30 mouse cellular contexts compared by ENCODE assay signal in the genomic region with DNA sequence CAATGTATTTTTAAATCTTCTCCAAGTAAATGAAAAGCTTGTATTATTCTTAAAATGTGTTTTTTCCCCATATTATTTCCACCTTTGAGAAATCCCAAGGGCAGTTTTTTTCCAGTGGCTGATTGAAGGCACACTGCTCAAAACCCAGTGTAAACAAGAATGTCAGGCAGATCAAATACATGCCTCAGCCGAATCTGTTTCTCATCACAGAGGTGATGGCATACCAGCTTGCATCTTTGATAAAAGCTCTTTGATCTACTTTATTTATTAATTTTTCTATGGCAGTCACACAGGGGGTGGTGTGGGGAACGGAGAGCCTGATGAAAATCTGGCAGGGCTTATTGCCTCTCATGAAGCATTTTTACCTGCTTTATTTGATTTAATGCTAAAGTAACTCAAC.
DNase-seq lines count a peak whose midpoint lies in the region; ATAC-seq and TF ChIP-seq lines count a peak whose summit lies in the region.
"Had no signal": no experiment of that assay in that cellular context is flagged by ENCODE, and none has a peak within 500 bp of the region (broad histone marks: within the 10 kb centered on the region; RNA-seq: fewer than 3 reads in every experiment).

No protein-coding gene starts in this region.

- H3K27me3 ChIP-seq in hindbrain, embryonic 11.5 days (ENCODE audit: control insufficient read depth, insufficient read depth, low read length) = no peaks in the 10 kb centered on the region
- H3K27me3 ChIP-seq in hindbrain, embryonic 16.5 days (replicated peaks; ENCODE audit: control insufficient read depth, insufficient read depth, low read length) = no peaks in the 10 kb centered on the region
- H3K27me3 ChIP-seq: embryonic facial prominence, embryonic 13.5 days; limb, embryonic 12.5 days; Patski had no signal

- ATAC-seq in hindbrain, embryonic 11.5 days (ENCODE audit: low FRiP score) = no peak
- no peak for ATAC-seq in hindbrain, embryonic 16.5 days
- ATAC-seq: intestine, embryonic 16.5 days; Patski had no signal

- no peak for TF ChIP-seq CTCF in brain, embryonic 14.5 days (IDR thresholded peaks at IDR 0.05; ENCODE audit: borderline replicate concordance, extremely low read depth, insufficient read depth, insufficient read length)

- H3K4me2 ChIP-seq in hindbrain, embryonic 11.5 days (replicated peaks; ENCODE audit: low read depth, low read length) = no peak overlapping the region
- no peak overlapping the region for H3K4me2 ChIP-seq in hindbrain, embryonic 16.5 days (ENCODE audit: low read length)
- H3K4me2 ChIP-seq: embryonic facial prominence, embryonic 13.5 days; heart, embryonic 11.5 days; hindbrain, embryonic 14.5 days; limb, embryonic 12.5 days; liver, embryonic 11.5 days had no signal

- no peaks in the 10 kb centered on the region for H3K4me1 ChIP-seq in hindbrain, embryonic 11.5 days (replicated peaks; ENCODE audit: control insufficient read depth, insufficient read depth, low read length)
- no peaks in the 10 kb centered on the region for H3K4me1 ChIP-seq in hindbrain, embryonic 16.5 days (ENCODE audit: control insufficient read depth, insufficient read depth, low read depth, low read length)
- H3K4me1 ChIP-seq: embryonic facial prominence, embryonic 13.5 days; limb, embryonic 12.5 days had no signal

- WGBS in hindbrain, embryonic 11.5 days = 60% methylated on average over 2 of the region's 2 CpGs
- 53% methylated on average over 2 of the region's 2 CpGs for WGBS in hindbrain, embryonic 16.5 days

- H3K9me3 ChIP-seq in hindbrain, embryonic 11.5 days (ENCODE audit: control insufficient read depth, low read length) = no peaks in the 10 kb centered on the region
- no peaks in the 10 kb centered on the region for H3K9me3 ChIP-seq in hindbrain, embryonic 16.5 days (ENCODE audit: control insufficient read depth, low read length)
- H3K9me3 ChIP-seq: embryonic facial prominence, embryonic 13.5 days; forebrain, embryonic 10.5 days; limb, embryonic 12.5 days had no signal

- no peak for TF ChIP-seq POLR2A in brain, embryonic 14.5 days (IDR thresholded peaks at IDR 0.05; ENCODE audit: borderline replicate concordance, extremely low read depth, insufficient read depth, insufficient read length, poor library complexity, severe bottlenecking)

- peak; percentile 15 for DNase-seq in hindbrain, embryonic 11.5 days (ENCODE audit: low spot score)
- peak; percentile 39 for DNase-seq in brain, embryonic 14.5 days (ENCODE audit: low read depth)
- peak; percentile 55 for DNase-seq in embryo, embryonic 11 days
- DNase-seq in hindlimb bud, embryonic 11.5 days (ENCODE audit: extremely low spot score, low read depth, low spot score) = peak; percentile 20
- no peak for DNase-seq in spleen, adult 12 weeks (ENCODE audit: low spot score)
- no peak for DNase-seq in right cerebral cortex, postnatal 10 days (ENCODE audit: low spot score in 2 of 2)
- DNase-seq in right cerebral cortex, postnatal 25 days = no peak
- DNase-seq: adrenal gland, postnatal 14 days; cerebellum, adult 11-12 months; cerebellum, adult 9-11 months; forebrain, postnatal 0 days; gastrocnemius, postnatal 14 days; heart, adult 11 months; heart, postnatal 36 days; kidney, adult 8-10 months; kidney, postnatal 4 days; layer of hippocampus, postnatal 36 days; lung, postnatal 36 days; right cerebral cortex, postnatal 4 days; thymus, postnatal 4 days had no signal

- H3K9ac ChIP-seq in hindbrain, embryonic 11.5 days (ENCODE audit: low read depth, low read length) = no peak overlapping the region
- no peak overlapping the region for H3K9ac ChIP-seq in hindbrain, embryonic 16.5 days (ENCODE audit: low read depth, low read length)
- H3K9ac ChIP-seq: embryonic facial prominence, embryonic 13.5 days; forebrain, postnatal 0 days; hindbrain, embryonic 14.5 days; limb, embryonic 12.5 days had no signal

- H3K27ac ChIP-seq in hindbrain, embryonic 11.5 days (ENCODE audit: low read depth, low read length) = no peak overlapping the region
- no peak overlapping the region for H3K27ac ChIP-seq in hindbrain, embryonic 16.5 days (ENCODE audit: low read depth, low read length)
- H3K27ac ChIP-seq: embryonic facial prominence, embryonic 13.5 days; forebrain, embryonic 10.5 days; hindbrain, embryonic 14.5 days; kidney, postnatal 0 days; limb, embryonic 12.5 days had no signal

- H3K4me3 ChIP-seq in hindbrain, embryonic 11.5 days (ENCODE audit: low read depth, low read length) = no peak overlapping the region
- no peak overlapping the region for H3K4me3 ChIP-seq in hindbrain, embryonic 16.5 days (ENCODE audit: low read length)
- H3K4me3 ChIP-seq: embryonic facial prominence, embryonic 13.5 days; forebrain, embryonic 10.5 days; limb, embryonic 12.5 days had no signal

- H3K36me3 ChIP-seq in hindbrain, embryonic 11.5 days (ENCODE audit: control insufficient read depth, insufficient read depth, low read length) = no peaks in the 10 kb centered on the region
- no peaks in the 10 kb centered on the region for H3K36me3 ChIP-seq in hindbrain, embryonic 16.5 days (ENCODE audit: control insufficient read depth, insufficient read depth, low read length)
- H3K36me3 ChIP-seq: embryonic facial prominence, embryonic 13.5 days; forebrain, embryonic 10.5 days; limb, embryonic 12.5 days had no signal

Comparison
In these comparisons a context has a peak if more than half of its experiments do, and no peak if none do; other contexts are left out.
1. DNase-seq: peak in hindbrain, embryonic 11.5 days (single experiment), brain, embryonic 14.5 days (single experiment), embryo, embryonic 11 days (single experiment) and hindlimb bud, embryonic 11.5 days (single experiment); none in spleen, adult 12 weeks (single experiment), right cerebral cortex, postnatal 10 days (0 of 2) and right cerebral cortex, postnatal 25 days (single experiment).